Mouse (Mus musculus) testis, adult 2 months (tissue): Measurements from ENCODE around the gene Pramef12.

Experiments
- CTCF ChIP-seq: fragments of 200-500 bp; IDR thresholded peaks from 2 replicates; pipeline ENCODE4 v1.5.1; 2012; ENCODE audit warnings: low read depth, mild to moderate bottlenecking, inconsistent platforms, low read length, moderate library complexity; ENCODE audit not compliant: control insufficient read depth, insufficient read depth, insufficient replicate concordance
- POLR2A ChIP-seq: fragments of 200-500 bp; IDR thresholded peaks from 2 replicates; pipeline ENCODE4 v1.6.1; 2012; ENCODE audit warnings: low read depth, mild to moderate bottlenecking, inconsistent platforms, low read length, moderate library complexity; ENCODE audit not compliant: control insufficient read depth

GRCm38 (mm10) chr4:144404456-144405086, 3.7 kb downstream of the Pramef12 start:
- TF ChIP-seq CTCF: no peak
- 0 out of 2 replicates have a peak, but pooled peaks have one; percentile 16 for TF ChIP-seq POLR2A
